ENCODE assay signal across 23 mouse cellular contexts in the genomic region with DNA sequence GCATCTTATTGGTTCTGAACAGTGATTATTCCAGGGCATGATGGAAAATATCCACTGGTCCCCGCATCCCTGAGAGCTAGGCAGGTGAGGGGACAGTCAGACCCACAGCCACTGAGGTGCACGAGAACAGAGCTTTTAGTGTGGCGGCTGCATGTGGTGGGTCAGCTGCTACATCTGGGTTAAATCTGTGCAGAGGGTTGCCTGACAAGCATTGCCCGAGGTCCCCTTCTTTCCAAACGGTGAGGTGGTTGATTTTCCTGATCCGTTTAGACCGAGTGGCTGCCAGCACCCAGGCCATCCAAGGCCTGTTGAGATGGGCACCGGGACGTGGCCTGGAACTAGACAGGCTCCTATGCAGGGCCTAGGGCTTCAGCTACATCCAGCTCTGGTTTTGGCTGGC.
A peak's percentile ranks its signal among the peaks of the same experiment; 100 is the strongest.
DNase-seq lines count a peak whose midpoint lies in the region; ATAC-seq lines count a peak whose summit lies in the region.
"Had no signal": no experiment of that assay in that cellular context is flagged by ENCODE, and none has a peak within 500 bp of the region (broad histone marks: within the 10 kb centered on the region; RNA-seq: fewer than 3 reads in every experiment).

No protein-coding gene starts in this region.

- H3K4me1 ChIP-seq in forebrain, embryonic 10.5 days = peaks cover 51% of the 10 kb centered on the region
- H3K4me1 ChIP-seq in forebrain, embryonic 16.5 days (replicated peaks; ENCODE audit: control insufficient read depth, insufficient read depth, low read length) = peaks cover 20% of the 10 kb centered on the region
- peaks cover 22% of the 10 kb centered on the region for H3K4me1 ChIP-seq in midbrain, embryonic 10.5 days
- peaks cover 3% of the 10 kb centered on the region; the same call in 1 of the 2 replicates for H3K4me1 ChIP-seq in midbrain, embryonic 11.5 days (ENCODE audit: control insufficient read depth, insufficient read depth, low read length)
- peaks cover 44% of the 10 kb centered on the region for H3K4me1 ChIP-seq in limb, embryonic 10.5 days
- H3K4me1 ChIP-seq: hindbrain, embryonic 15.5 days had no signal

- H3K27me3 ChIP-seq in forebrain, embryonic 10.5 days (ENCODE audit: poor library complexity, severe bottlenecking) = peaks cover 20% of the 10 kb centered on the region
- H3K27me3 ChIP-seq in forebrain, embryonic 16.5 days (replicated peaks; ENCODE audit: control insufficient read depth, insufficient read depth, low read length) = no peaks in the 10 kb centered on the region
- H3K27me3 ChIP-seq in midbrain, embryonic 10.5 days (ENCODE audit: low read depth, poor library complexity, severe bottlenecking) = peaks cover 20% of the 10 kb centered on the region
- H3K27me3 ChIP-seq in midbrain, embryonic 11.5 days (ENCODE audit: control insufficient read depth, insufficient read depth, low read length) = no peaks in the 10 kb centered on the region
- H3K27me3 ChIP-seq in limb, embryonic 10.5 days (ENCODE audit: low read depth, poor library complexity, severe bottlenecking) = no peaks in the 10 kb centered on the region
- H3K27me3 ChIP-seq: hindbrain, embryonic 15.5 days; Patski had no signal

- no peaks in the 10 kb centered on the region for H3K9me3 ChIP-seq in forebrain, embryonic 10.5 days
- no peaks in the 10 kb centered on the region for H3K9me3 ChIP-seq in forebrain, embryonic 16.5 days (ENCODE audit: control insufficient read depth, low read length)
- H3K9me3 ChIP-seq in midbrain, embryonic 10.5 days (replicated peaks) = 0 out of 2 replicates have a peak, but pooled peaks cover 2% of the 10 kb centered on the region
- H3K9me3 ChIP-seq in midbrain, embryonic 11.5 days (ENCODE audit: control insufficient read depth, low read length) = peaks cover 4% of the 10 kb centered on the region; the same call in 1 of the 2 replicates
- no peaks in the 10 kb centered on the region for H3K9me3 ChIP-seq in limb, embryonic 10.5 days (replicated peaks)
- H3K9me3 ChIP-seq: hindbrain, embryonic 15.5 days had no signal

- WGBS in forebrain, embryonic 10.5 days = 81% methylated on average over 9 of the region's 9 CpGs
- 85% methylated on average over 9 of the region's 9 CpGs for WGBS in forebrain, embryonic 16.5 days
- 86% methylated on average over 9 of the region's 9 CpGs for WGBS in midbrain, embryonic 10.5 days
- WGBS in midbrain, embryonic 11.5 days = 83% methylated on average over 9 of the region's 9 CpGs
- 64% methylated on average over 9 of the region's 9 CpGs for WGBS in limb, embryonic 10.5 days

- ATAC-seq in forebrain, embryonic 16.5 days = no peak
- no peak for ATAC-seq in midbrain, embryonic 11.5 days (ENCODE audit: low FRiP score)
- ATAC-seq: forebrain, postnatal 0 days; intestine, postnatal 0 days; Patski had no signal

- H3K9ac ChIP-seq in forebrain, embryonic 16.5 days (replicated peaks; ENCODE audit: low read depth, low read length) = no peak overlapping the region
- H3K9ac ChIP-seq in midbrain, embryonic 11.5 days (ENCODE audit: low read length) = no peak overlapping the region
- H3K9ac ChIP-seq: forebrain, embryonic 12.5 days; forebrain, postnatal 0 days; hindbrain, embryonic 12.5 days; hindbrain, embryonic 15.5 days had no signal

- no peak overlapping the region for H3K4me3 ChIP-seq in forebrain, embryonic 10.5 days
- H3K4me3 ChIP-seq in forebrain, embryonic 16.5 days (replicated peaks; ENCODE audit: low read length) = no peak overlapping the region
- H3K4me3 ChIP-seq in midbrain, embryonic 10.5 days = no peak overlapping the region
- H3K4me3 ChIP-seq in midbrain, embryonic 11.5 days (ENCODE audit: low read depth, low read length) = no peak overlapping the region
- H3K4me3 ChIP-seq in limb, embryonic 10.5 days = no peak overlapping the region
- H3K4me3 ChIP-seq: forebrain, embryonic 12.5 days; gastrocnemius, adult 2 months; heart, adult 2 months; heart, embryonic 10.5 days; hindbrain, embryonic 12.5 days; hindbrain, embryonic 15.5 days had no signal

- peak overlapping the region; percentile 54; the same call in 1 of the 2 replicates for H3K27ac ChIP-seq in forebrain, embryonic 10.5 days
- no peak overlapping the region for H3K27ac ChIP-seq in forebrain, embryonic 16.5 days (ENCODE audit: low read length)
- 0 out of 2 replicates have a peak overlapping the region, but pooled peaks have one; percentile 34 for H3K27ac ChIP-seq in midbrain, embryonic 10.5 days (replicated peaks)
- no peak overlapping the region for H3K27ac ChIP-seq in midbrain, embryonic 11.5 days (ENCODE audit: low read depth, low read length)
- peak overlapping the region; percentile 70; the same call in 1 of the 2 replicates for H3K27ac ChIP-seq in limb, embryonic 10.5 days
- H3K27ac ChIP-seq: forebrain, embryonic 12.5 days; gastrocnemius, adult 2 months; heart, adult 2 months; heart, embryonic 10.5 days; hindbrain, embryonic 12.5 days; hindbrain, embryonic 15.5 days had no signal

- DNase-seq in forebrain, embryonic 10.5 days (ENCODE audit: extremely low spot score, low spot score) = no peak
- DNase-seq in midbrain, embryonic 10.5 days (ENCODE audit: low spot score) = no peak
- no peak for DNase-seq in midbrain, embryonic 11.5 days (ENCODE audit: low spot score, missing footprints)
- no peak for DNase-seq in limb, embryonic 10.5 days (ENCODE audit: low spot score)
- no peak for DNase-seq in adrenal gland, postnatal 10 days
- DNase-seq in layer of hippocampus, postnatal 14 days (ENCODE audit: low spot score in 2 of 2) = no peak
- DNase-seq: adrenal gland, postnatal 14 days; cerebellum, adult 11-12 months; cerebellum, adult 8-10 months; cerebellum, postnatal 10 days; cerebellum, postnatal 36 days; embryo, embryonic 11 days; forebrain, postnatal 0 days; gastrocnemius, adult 2 months; gastrocnemius, postnatal 14 days; heart, adult 2 months had no signal

- H3K36me3 ChIP-seq in forebrain, embryonic 10.5 days (replicated peaks) = no peaks in the 10 kb centered on the region
- H3K36me3 ChIP-seq in forebrain, embryonic 16.5 days (ENCODE audit: control insufficient read depth, insufficient read depth) = no peaks in the 10 kb centered on the region
- H3K36me3 ChIP-seq in midbrain, embryonic 10.5 days = no peaks in the 10 kb centered on the region
- no peaks in the 10 kb centered on the region for H3K36me3 ChIP-seq in midbrain, embryonic 11.5 days (ENCODE audit: control insufficient read depth, insufficient read depth, low read length)
- no peaks in the 10 kb centered on the region for H3K36me3 ChIP-seq in limb, embryonic 10.5 days
- H3K36me3 ChIP-seq: forebrain, embryonic 12.5 days; heart, embryonic 10.5 days; hindbrain, embryonic 12.5 days; hindbrain, embryonic 15.5 days had no signal

- no peak overlapping the region for H3K4me2 ChIP-seq in forebrain, embryonic 16.5 days (ENCODE audit: low read length)
- H3K4me2 ChIP-seq in midbrain, embryonic 11.5 days = no peak overlapping the region
- H3K4me2 ChIP-seq: forebrain, embryonic 12.5 days; hindbrain, embryonic 12.5 days; hindbrain, embryonic 15.5 days had no signal

Comparison
In these comparisons a context has a peak if more than half of its experiments do, and no peak if none do; other contexts are left out.
1. H3K27ac ChIP-seq: peak in forebrain, embryonic 10.5 days (single experiment), midbrain, embryonic 10.5 days (single experiment) and limb, embryonic 10.5 days (single experiment); none in forebrain, embryonic 16.5 days (single experiment) and midbrain, embryonic 11.5 days (single experiment).